Mouse (Mus musculus) urinary bladder, postnatal 14 days (tissue): ENCODE measurements around the gene Mcub.

Source experiments
- DNase-seq: peaks from one replicate; pipeline ENCODE4 v3.0.0; 2021; ENCODE audit warnings: low spot score

Mcub gene

DNA sequence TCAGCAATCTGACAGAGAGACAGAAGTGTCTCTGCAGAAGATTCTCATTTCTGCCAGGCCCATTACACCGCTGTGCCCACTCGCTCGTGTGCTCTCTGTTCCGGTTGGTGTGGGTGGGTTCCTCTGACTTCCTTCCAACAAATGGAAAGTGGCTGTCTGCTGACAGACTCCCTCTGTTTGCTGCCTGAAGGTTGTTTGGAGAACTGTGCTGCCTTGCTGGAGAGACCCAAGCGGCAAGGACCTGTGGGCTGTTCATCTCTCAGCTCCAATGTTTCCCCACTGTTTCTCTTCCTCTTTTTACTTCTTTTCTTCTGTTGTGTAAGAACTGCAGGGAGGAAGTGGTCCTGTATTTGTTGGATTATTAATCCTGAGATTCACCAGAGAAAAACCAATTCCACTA lies 21.6 kb downstream of the Mcub start:
- no peak for DNase-seq

GRCm38 (mm10) chr3:129946217-129946914 lies 23.6 kb downstream of the Mcub start:
- DNase-seq, result no peak

GRCm38 (mm10) chr3:129943813-129944212 lies 26.2 kb downstream of the Mcub start:
- DNase-seq, result no peak

GRCm38 (mm10) chr3:129941291-129941690 lies 28.7 kb downstream of the Mcub start:
- DNase-seq, result no peak

- no peak for DNase-seq
Observed at GRCm38 (mm10) chr3:129940780-129941179, 29.2 kb downstream of the Mcub start.

DNA sequence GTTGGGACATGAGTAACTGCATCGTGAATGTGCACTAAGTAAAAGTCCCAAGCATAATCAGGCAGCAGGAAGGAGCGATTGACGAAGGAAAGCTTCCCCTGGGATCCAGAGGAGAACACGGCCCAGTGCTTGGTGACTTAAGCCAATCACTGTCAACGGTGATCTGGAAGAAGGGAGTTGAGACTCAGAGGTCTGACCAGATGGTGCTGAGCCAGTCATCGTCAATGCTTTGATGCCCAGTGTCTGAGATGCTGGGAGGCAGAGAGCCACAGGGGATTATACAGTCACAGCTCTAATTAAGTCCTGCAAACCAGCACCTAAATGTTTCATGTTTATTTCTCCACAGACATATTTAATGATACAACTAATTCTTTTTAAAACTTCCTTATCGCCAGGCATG lies 30.9 kb downstream of the Mcub start:
- DNase-seq, result no peak

DNA sequence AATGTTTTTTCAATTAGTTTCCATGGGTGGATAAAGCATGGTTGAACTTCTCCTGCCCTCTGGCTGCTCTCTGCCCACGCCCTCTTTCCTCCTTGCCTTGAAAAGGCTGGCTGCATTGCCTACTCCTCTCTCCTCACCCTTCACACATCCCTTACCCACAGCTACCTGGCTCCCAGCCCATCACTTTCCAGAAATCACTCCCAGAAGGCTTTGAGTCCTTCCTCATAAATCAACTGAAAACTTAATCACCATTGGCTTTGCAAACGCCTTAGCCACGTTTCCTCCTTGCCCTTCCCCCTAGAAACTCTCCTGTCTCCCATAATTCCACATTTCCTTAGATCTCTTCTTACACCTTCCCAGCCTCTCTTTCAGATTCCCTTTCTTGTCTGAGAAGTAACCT lies 32.2 kb downstream of the Mcub start:
- DNase-seq, result peak; percentile 42

- no peak for DNase-seq
Observed at GRCm38 (mm10) chr3:129936561-129936960, 33.4 kb downstream of the Mcub start.

DNA sequence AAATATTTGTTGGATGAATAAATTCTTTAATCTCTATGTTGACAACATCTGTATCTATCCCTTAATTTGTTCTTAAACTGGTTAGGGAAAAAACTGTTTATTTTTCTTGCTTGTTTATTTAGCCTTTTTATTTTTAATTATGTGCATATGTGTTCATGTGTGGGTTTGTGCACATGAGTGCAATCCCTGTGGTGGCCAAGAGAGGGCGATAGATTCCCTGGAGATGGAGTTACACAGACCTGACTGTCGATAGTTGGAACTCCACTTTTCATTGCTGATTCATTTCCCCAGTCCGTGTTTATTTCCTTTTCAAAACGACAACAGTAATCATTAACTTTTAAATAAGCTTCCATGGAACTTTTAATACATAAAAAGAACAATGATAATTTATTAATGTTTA lies 37.6 kb downstream of the Mcub start:
- DNase-seq, result no peak

DNA sequence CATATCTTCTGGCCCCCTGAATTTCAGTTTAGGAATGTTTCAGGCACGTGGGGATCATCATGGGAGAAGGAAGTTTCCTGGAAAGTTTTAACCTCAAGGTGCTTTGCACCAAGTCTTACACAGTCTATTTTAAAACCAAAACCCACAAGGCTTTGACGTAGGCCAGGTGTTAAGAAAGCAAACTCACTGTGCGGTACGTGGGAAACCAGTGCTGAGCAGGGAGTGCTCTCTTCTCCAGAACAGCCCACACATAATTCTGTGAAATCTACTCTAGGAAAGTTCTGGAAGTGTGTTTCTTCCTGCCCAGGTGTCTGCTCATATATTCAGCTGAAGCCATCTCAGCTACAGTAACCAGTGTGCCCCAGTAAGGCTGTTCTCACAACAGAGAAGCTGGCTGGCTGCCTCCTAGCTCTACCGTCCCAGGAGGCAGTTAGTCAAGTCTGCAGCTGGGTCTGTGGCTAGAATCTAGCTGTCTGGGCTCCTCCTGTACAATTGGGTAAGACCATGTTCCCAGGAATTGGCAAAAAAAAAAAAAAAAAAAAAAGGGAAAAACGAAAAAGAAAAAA lies 39.7 kb downstream of the Mcub start:
- DNase-seq, result no peak

- DNase-seq, result no peak
Observed at GRCm38 (mm10) chr3:129925861-129926260, 44.1 kb downstream of the Mcub start.

DNA sequence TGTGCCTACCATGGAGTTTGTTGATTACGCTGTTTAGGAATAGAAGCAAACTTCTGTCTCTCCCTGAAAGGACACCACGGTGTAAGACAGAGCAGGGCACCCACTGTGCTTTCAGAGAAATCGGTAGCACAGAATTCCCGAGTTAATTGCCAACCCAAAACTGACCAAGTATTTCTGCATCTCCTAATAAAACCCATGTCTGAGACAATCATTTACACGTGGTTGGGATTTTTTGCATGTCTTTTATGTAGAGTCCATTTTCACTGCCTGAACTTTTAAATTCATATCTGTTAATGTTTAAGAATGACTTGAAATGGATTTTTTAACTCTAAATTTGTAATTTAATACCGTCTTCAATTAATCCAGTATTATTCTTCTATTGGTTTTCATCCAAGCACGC lies 46.4 kb downstream of the Mcub start:
- no peak for DNase-seq

GRCm38 (mm10) chr3:129918434-129918833 lies 51.6 kb downstream of the Mcub start:
- DNase-seq, result peak; percentile 69

DNA sequence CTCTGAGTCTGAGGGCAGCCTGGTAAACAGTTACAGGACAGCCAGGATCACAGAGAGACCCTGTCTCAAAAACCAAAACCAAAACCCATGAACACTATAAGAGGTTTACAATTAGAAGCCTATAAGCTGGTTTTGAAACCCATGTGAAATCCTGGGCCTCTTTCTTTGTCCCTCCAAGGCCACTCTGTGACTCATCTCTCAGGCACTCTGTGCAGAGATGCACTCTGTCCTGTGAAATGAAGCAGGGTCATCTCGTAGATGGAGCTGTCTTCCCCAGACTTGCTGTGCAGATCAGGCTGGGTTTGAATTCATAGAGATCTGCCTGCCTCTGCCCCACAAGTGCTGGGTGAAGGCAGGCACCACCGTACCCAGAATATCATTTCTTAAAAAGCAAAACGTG lies 52.6 kb downstream of the Mcub start:
- no peak for DNase-seq

- no peak for DNase-seq
Observed at GRCm38 (mm10) chr3:129913241-129913640, 56.8 kb downstream of the Mcub start.

- DNase-seq, result no peak
Observed at GRCm38 (mm10) chr3:129912025-129912424, 58.0 kb downstream of the Mcub start.

GRCm38 (mm10) chr3:129904381-129905132 lies 65.4 kb downstream of the Mcub start:
- DNase-seq, result no peak

DNA sequence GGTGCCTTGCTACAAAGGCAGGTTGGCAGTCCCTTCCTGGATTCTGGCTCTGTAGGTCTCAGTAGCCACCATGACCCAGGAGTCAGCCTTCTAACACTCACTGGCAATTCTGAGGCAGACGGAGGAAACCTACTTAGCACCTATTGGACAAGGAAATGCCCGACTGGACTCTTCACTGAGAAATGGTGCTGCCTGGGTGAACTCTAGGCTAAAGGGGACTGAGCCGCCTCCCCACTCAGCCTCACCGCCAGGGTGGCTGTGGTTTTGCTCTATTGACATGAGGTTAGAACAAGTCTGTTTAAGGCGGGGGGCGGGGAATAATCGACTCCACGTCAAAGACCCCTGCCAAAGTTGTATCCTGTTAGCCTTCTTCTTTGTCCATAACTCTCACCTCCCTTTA lies 66.1 kb downstream of the Mcub start:
- DNase-seq, result no peak

GRCm38 (mm10) chr3:129903369-129903768 lies 66.6 kb downstream of the Mcub start:
- no peak for DNase-seq

GRCm38 (mm10) chr3:129901271-129901809 lies 68.7 kb downstream of the Mcub start, which contains the start of gene Casp6:
Casp6 (plus strand) TSS chr3:129901425.
- peak; percentile 88 for DNase-seq

DNA sequence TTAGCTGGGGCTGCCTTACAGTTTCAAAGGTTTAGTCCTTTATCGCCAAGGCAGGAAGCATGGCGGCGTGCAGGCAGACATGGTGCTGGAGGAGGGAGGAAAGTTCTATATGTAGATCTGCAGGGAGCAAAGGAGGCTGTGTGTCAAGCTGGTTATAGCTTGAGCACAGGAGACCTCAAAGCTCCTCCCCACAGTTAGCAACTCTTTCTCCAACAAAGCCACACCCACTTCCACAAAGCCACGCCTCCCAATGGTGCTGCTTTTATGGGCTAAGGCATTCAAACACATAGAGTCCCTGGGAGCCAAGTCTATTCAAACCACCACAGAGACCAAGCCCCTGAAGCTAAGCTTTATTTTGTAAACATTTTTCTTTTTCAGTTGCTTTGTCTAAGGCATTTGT lies 71.1 kb downstream of the Mcub start:
- no peak for DNase-seq

DNA sequence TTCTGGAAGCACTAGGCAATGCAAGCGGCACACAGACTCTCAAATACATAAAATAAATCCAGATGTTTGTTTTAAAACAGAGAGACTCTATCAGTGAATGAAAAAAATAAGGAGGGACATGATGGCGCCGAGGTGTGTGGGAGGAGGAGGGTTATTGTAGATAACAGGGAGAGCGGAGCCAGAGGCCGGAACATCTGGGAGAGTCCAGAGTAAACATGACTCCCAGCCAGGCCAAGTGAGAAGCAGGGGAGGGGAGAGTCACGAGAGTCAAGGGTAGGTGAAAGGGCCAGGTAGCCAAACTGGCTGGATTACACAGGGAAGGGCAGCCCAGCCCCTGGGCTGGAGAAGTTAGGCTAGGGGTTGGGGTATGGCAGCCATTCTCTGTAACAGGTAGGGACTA lies 73.4 kb downstream of the Mcub start:
- no peak for DNase-seq

GRCm38 (mm10) chr3:129893143-129893542 lies 76.9 kb downstream of the Mcub start:
- no peak for DNase-seq
